Comparison of ENCODE assay signal across 9 mouse cellular contexts in genomic region chr1:75214886-75215285, GRCm38 (mm10). TPM values are rescaled to one million over a fixed set of nuclear protein-coding genes. Genes with fewer than 3 reads are reported as not detected.
DNase-seq lines count a peak whose midpoint lies in the region; ATAC-seq and TF ChIP-seq lines count a peak whose summit lies in the region.
"Had no signal": no experiment of that assay in that cellular context is flagged by ENCODE, and none has a peak within 500 bp of the region (broad histone marks: within the 10 kb centered on the region; RNA-seq: fewer than 3 reads in every experiment).

No protein-coding gene starts in this region.

- H3K4me3 ChIP-seq in heart, adult 2 months: peak overlapping the region; percentile 15; the same call in 1 of the 2 replicates
- H3K4me3 ChIP-seq in heart, embryonic 12.5 days: no peak overlapping the region
- H3K4me3 ChIP-seq in kidney, embryonic 15.5 days (replicated peaks): no peak overlapping the region
- peak overlapping the region; percentile 83 for H3K4me3 ChIP-seq in liver, embryonic 16.5 days (ENCODE audit: low read depth, low read length)

- peak overlapping the region; percentile 87 for H3K27ac ChIP-seq in heart, adult 2 months
- H3K27ac ChIP-seq in heart, embryonic 12.5 days (ENCODE audit: poor library complexity, severe bottlenecking): no peak overlapping the region
- H3K27ac ChIP-seq in kidney, embryonic 15.5 days: peak overlapping the region; percentile 82
- peak overlapping the region; percentile 97 for H3K27ac ChIP-seq in liver, embryonic 16.5 days (ENCODE audit: low read length)

- peak overlapping the region; percentile 56 for H3K9ac ChIP-seq in heart, adult 2 months (ENCODE audit: low read depth, low read length)
- no peak overlapping the region for H3K9ac ChIP-seq in heart, embryonic 12.5 days
- no peak overlapping the region for H3K9ac ChIP-seq in kidney, embryonic 15.5 days
- H3K9ac ChIP-seq in liver, embryonic 16.5 days (ENCODE audit: low read depth, low read length): peak overlapping the region; percentile 87

- no peaks in the 10 kb centered on the region for H3K9me3 ChIP-seq in heart, embryonic 12.5 days (replicated peaks)
- no peaks in the 10 kb centered on the region for H3K9me3 ChIP-seq in kidney, embryonic 15.5 days (replicated peaks)
- H3K9me3 ChIP-seq in liver, embryonic 16.5 days (replicated peaks; ENCODE audit: control insufficient read depth, low read length): no peaks in the 10 kb centered on the region

- no peak; the same call in 1 of the 2 replicates for TF ChIP-seq POLR2A in heart, adult 2 months (IDR thresholded peaks at IDR 0.05; ENCODE audit: insufficient read depth, low read depth, low read length)

- TF ChIP-seq EP300 in heart, adult 2 months (IDR thresholded peaks at IDR 0.05; ENCODE audit: insufficient read depth, low read depth, low read length): peak; percentile 63; the same call in 1 of the 2 replicates

- peaks cover 14% of the 10 kb centered on the region for H3K36me3 ChIP-seq in heart, adult 2 months (ENCODE audit: control insufficient read depth, insufficient read depth, low read length)
- peaks cover 45% of the 10 kb centered on the region for H3K36me3 ChIP-seq in heart, embryonic 12.5 days
- H3K36me3 ChIP-seq in kidney, embryonic 15.5 days: peaks cover 47% of the 10 kb centered on the region
- H3K36me3 ChIP-seq in liver, embryonic 16.5 days (ENCODE audit: control insufficient read depth, insufficient read depth): peaks cover 43% of the 10 kb centered on the region

- H3K4me2 ChIP-seq in heart, embryonic 12.5 days: no peak overlapping the region
- no peak overlapping the region for H3K4me2 ChIP-seq in kidney, embryonic 15.5 days
- H3K4me2 ChIP-seq in liver, embryonic 16.5 days (ENCODE audit: low read depth, low read length): peak overlapping the region; percentile 97

- DNase-seq in heart, adult 2 months: peak; percentile 78 to 84
- peak; percentile 67 for DNase-seq in cerebellum, adult 9-11 months
- no peak for DNase-seq in ovary, postnatal 14 days (ENCODE audit: low spot score)
- no peak for DNase-seq in natural killer cell, adult 2 months (ENCODE audit: low spot score in 2 of 2)
- DNase-seq in spleen, adult 18-20 months: no peak

- H3K79me2 ChIP-seq in heart, adult 2 months (replicated peaks; ENCODE audit: control insufficient read depth, insufficient read depth, low read length): no peaks in the 10 kb centered on the region; the same call in 1 of the 2 replicates

- H3K27me3 ChIP-seq in heart, adult 2 months (ENCODE audit: control insufficient read depth, insufficient read depth, low read length): no peaks in the 10 kb centered on the region
- peaks cover 37% of the 10 kb centered on the region for H3K27me3 ChIP-seq in heart, embryonic 12.5 days (replicated peaks)
- peaks cover 32% of the 10 kb centered on the region for H3K27me3 ChIP-seq in kidney, embryonic 15.5 days
- peaks cover 3% of the 10 kb centered on the region for H3K27me3 ChIP-seq in liver, embryonic 16.5 days (ENCODE audit: control insufficient read depth, insufficient read depth, low read depth, low read length)

- H3K4me1 ChIP-seq in heart, adult 2 months (ENCODE audit: control insufficient read depth, insufficient read depth, low read length): peaks cover 10% of the 10 kb centered on the region
- H3K4me1 ChIP-seq in heart, embryonic 12.5 days (replicated peaks): peaks cover 41% of the 10 kb centered on the region
- H3K4me1 ChIP-seq in kidney, embryonic 15.5 days: peaks cover 77% of the 10 kb centered on the region
- peaks cover 79% of the 10 kb centered on the region for H3K4me1 ChIP-seq in liver, embryonic 16.5 days (ENCODE audit: control insufficient read depth, low read depth, low read length)

- TF ChIP-seq CTCF in heart, adult 2 months (IDR thresholded peaks at IDR 0.05): no peak

- ATAC-seq in heart, embryonic 12.5 days (ENCODE audit: insufficient number of reproducible peaks, low FRiP score): no peak
- no peak for ATAC-seq in kidney, embryonic 15.5 days (replicated peaks; ENCODE audit: low FRiP score)
- ATAC-seq in liver, embryonic 16.5 days (ENCODE audit: low read depth): no peak

- intact Hi-C loops in heart, adult 2 months (cut with DNase I): no loop called here

- WGBS in heart, adult 2 months: 61% methylated on average over 5 of the region's 5 CpGs
- WGBS in heart, embryonic 12.5 days: 71% methylated on average over 5 of the region's 5 CpGs
- WGBS in kidney, embryonic 15.5 days: 66% methylated on average over 5 of the region's 5 CpGs
- WGBS in liver, embryonic 16.5 days (ENCODE audit: insufficient replicate concordance): 42% methylated on average over 5 of the region's 5 CpGs

RNA-seq across cellular contexts. Expression of gene Stk16, which starts 4.2 kb away (rescaled TPM):
- 10 to 100 TPM; 42.4 to 42.5 TPM for total RNA-seq in heart, adult 2 months (2021)
- polyA plus RNA-seq in heart, adult 2 months (2012; rRNA removed): 68.3 and 82.0 TPM in 2 replicates
- 78.0 and 83.1 TPM in 2 replicates for polyA plus RNA-seq in heart, embryonic 12.5 days (2016; fragmentation: Nextera tagmentation; extraction: Ambion mirVana)
- polyA plus RNA-seq in kidney, embryonic 15.5 days (2015; fragmentation: Nextera tagmentation; extraction: Ambion mirVana): 142 and 148 TPM in 2 replicates
- 73.3 and 73.4 TPM in 2 replicates for polyA plus RNA-seq in liver, embryonic 16.5 days (2015; fragmentation: Nextera tagmentation; extraction: Ambion mirVana)

RNA-seq across cellular contexts. Expression of gene Glb1l, which starts 4.3 kb away (rescaled TPM):
- 1 to 10 TPM; 3.2 to 3.8 TPM for total RNA-seq in heart, adult 2 months (2021)
- polyA plus RNA-seq in heart, adult 2 months (2012; rRNA removed): 4.9 and 8.5 TPM in 2 replicates
- polyA plus RNA-seq in heart, embryonic 12.5 days (2016; fragmentation: Nextera tagmentation; extraction: Ambion mirVana): 9.6 and 11.1 TPM in 2 replicates
- polyA plus RNA-seq in kidney, embryonic 15.5 days (2015; fragmentation: Nextera tagmentation; extraction: Ambion mirVana): 44.9 and 45.8 TPM in 2 replicates
- 3.7 and 3.9 TPM in 2 replicates for polyA plus RNA-seq in liver, embryonic 16.5 days (2015; fragmentation: Nextera tagmentation; extraction: Ambion mirVana)

RNA-seq across cellular contexts. Expression of gene Tuba4a, which starts 4.8 kb away (rescaled TPM):
- 100 to 1,000 TPM; 973 to 976 TPM for total RNA-seq in heart, adult 2 months (2021)
- 781 and 842 TPM in 2 replicates for polyA plus RNA-seq in heart, adult 2 months (2012; rRNA removed)
- 34.1 and 38.0 TPM in 2 replicates for polyA plus RNA-seq in heart, embryonic 12.5 days (2016; fragmentation: Nextera tagmentation; extraction: Ambion mirVana)
- 63.8 and 64.3 TPM in 2 replicates for polyA plus RNA-seq in kidney, embryonic 15.5 days (2015; fragmentation: Nextera tagmentation; extraction: Ambion mirVana)
- polyA plus RNA-seq in liver, embryonic 16.5 days (2015; fragmentation: Nextera tagmentation; extraction: Ambion mirVana): 336 and 355 TPM in 2 replicates

RNA-seq across cellular contexts. Expression of gene A630095N17Rik, which starts 17.0 kb away (rescaled TPM):
- total RNA-seq in heart, adult 2 months (2021): not detected
- not detected in 2 replicates for polyA plus RNA-seq in heart, adult 2 months (2012; rRNA removed)
- not detected in 2 replicates for polyA plus RNA-seq in heart, embryonic 12.5 days (2016; fragmentation: Nextera tagmentation; extraction: Ambion mirVana)
- not detected in 2 replicates for polyA plus RNA-seq in kidney, embryonic 15.5 days (2015; fragmentation: Nextera tagmentation; extraction: Ambion mirVana)
- polyA plus RNA-seq in liver, embryonic 16.5 days (2015; fragmentation: Nextera tagmentation; extraction: Ambion mirVana): 0.25 TPM in 1 of 2 replicates, not detected in the other
- polyA plus RNA-seq: embryonic facial prominence, embryonic 14.5 days had no signal

RNA-seq across cellular contexts. Expression of gene Dnajb2, which starts 21.3 kb away (rescaled TPM):
- 100 to 1,000 TPM; 111 to 129 TPM for total RNA-seq in heart, adult 2 months (2021)
- polyA plus RNA-seq in heart, adult 2 months (2012; rRNA removed): 67.9 and 93.3 TPM in 2 replicates
- 34.5 and 37.5 TPM in 2 replicates for polyA plus RNA-seq in heart, embryonic 12.5 days (2016; fragmentation: Nextera tagmentation; extraction: Ambion mirVana)
- 33.8 and 38.6 TPM in 2 replicates for polyA plus RNA-seq in kidney, embryonic 15.5 days (2015; fragmentation: Nextera tagmentation; extraction: Ambion mirVana)
- polyA plus RNA-seq in liver, embryonic 16.5 days (2015; fragmentation: Nextera tagmentation; extraction: Ambion mirVana): 33.8 and 33.9 TPM in 2 replicates

Comparison
In these comparisons a context has a peak if more than half of its experiments do, and no peak if none do; other contexts are left out.
1. H3K4me3 ChIP-seq: peak in heart, adult 2 months (single experiment) and liver, embryonic 16.5 days (single experiment); none in heart, embryonic 12.5 days (single experiment) and kidney, embryonic 15.5 days (single experiment).
2. H3K9ac ChIP-seq: peak in heart, adult 2 months (single experiment) and liver, embryonic 16.5 days (single experiment); none in heart, embryonic 12.5 days (single experiment) and kidney, embryonic 15.5 days (single experiment).
3. DNase-seq: peak in heart, adult 2 months (2 of 2) and cerebellum, adult 9-11 months (single experiment); none in ovary, postnatal 14 days (single experiment), natural killer cell, adult 2 months (0 of 2) and spleen, adult 18-20 months (0 of 2).